Mouse (Mus musculus) kidney, postnatal 10 days (tissue): ENCODE results near the gene Shq1.
A peak's percentile ranks its signal among the peaks of the same experiment; 100 is the strongest.

Source experiments
- DNase-seq: peaks from one replicate; pipeline ENCODE4 v3.0.0; 2021; ENCODE audit warnings: mixed read lengths

Gene Shq1

DNA sequence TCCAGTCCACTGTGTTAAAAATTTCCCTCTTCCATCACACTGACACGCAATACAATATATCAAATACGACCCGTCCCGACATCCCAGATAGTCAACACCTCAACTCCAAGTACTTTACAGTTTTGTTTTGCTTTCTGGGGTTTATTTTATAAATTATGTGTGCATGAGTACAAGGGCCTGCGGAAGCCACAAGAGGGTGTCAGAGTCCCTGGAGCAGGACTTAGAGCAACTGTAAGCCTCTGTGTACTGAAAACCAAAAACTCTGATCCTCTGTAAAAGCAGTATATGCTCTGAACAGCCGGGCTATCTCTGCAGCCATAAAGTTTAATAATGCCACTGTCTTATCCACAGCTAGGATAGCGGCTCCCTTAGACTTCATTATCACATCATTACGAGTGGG, 3.3 kb downstream of the Shq1 start:
- no peak for DNase-seq

DNA sequence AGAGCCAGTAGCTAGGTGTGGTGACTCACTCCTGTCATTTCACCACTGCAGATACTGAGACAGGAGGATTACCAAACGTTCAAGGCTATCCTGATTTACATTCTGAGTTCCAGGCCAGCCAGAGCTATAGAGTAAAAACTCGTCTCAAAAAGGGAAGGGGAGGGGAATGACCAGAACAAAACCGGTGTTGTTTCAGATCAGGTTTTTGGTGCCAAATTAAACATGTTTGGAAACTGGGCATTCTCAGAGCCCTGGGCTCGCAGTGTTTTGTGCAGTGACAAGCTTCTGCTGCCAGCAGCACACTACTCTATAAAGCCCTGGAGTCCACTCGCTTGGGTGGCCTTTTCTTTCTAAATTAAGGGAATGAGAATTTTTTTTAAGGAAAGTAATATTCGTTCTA, 8.7 kb downstream of the Shq1 start:
- DNase-seq: no peak

DNA sequence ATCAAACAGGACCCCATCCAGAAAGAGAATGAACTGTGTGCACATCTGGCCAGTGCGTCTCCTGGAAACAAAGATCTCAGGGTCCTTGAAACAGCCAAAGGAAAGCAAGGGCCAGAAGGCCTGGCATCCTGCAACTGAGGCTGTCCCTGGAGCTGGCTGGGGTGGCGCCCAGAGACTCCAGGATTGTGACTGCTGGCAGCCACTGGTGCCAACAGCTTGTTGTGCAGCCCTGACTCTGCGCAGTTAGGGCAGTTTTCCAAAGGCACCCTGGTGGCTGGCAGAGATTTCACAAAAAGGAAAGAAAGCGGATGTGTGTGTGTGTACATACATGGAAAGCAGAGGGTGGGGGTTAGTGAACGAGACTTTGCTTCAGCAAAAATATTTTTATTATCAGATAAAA, 10.6 kb downstream of the Shq1 start:
- peak; percentile 33 for DNase-seq

- DNase-seq: no peak
These were observed 18.4 kb downstream of the Shq1 start for GRCm38 (mm10) chr6:100652535-100652934.

DNA sequence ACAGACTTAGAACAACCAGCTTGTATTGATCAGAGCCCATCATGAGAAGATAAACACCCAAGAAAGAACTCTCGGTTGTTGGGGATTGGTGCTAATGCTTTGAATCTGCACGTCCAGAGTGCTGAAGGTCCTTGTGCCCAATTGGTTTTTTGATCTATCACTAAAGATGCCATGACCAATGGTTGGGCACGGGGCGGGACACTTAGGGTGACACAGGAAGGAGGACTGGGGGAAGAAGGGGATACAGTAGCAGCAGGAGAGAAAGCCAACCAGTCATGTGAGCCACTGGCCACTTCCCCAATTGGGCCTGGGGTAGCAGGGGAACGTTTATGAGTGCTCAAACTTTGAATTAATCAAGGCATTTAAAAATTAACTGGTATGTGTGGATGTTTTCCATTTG, 23.8 kb downstream of the Shq1 start:
- DNase-seq: no peak

GRCm38 (mm10) chr6:100645469-100646201, 25.3 kb downstream of the Shq1 start:
- DNase-seq: peak; percentile 66

GRCm38 (mm10) chr6:100644631-100645030, 26.3 kb downstream of the Shq1 start:
- DNase-seq: no peak

DNA sequence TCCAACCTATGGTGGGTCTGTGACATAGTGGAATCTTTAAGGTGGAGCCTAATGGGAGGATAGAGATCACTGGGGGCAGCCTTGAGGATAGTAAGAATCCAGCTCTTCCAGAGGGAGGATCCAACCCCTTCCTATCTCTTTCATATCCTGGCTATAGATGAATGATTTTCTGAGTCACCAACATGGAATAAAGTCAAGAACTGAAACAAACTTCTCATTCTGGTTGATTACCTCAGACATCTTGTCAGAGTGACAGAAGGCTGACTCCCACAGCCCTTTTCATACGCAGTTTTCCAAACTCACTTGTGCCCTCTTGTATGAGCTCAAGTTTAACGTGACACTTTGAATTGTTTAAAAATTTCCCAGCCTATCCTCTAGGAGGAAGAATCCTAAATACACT, 28.2 kb downstream of the Shq1 start:
- no peak for DNase-seq

DNA sequence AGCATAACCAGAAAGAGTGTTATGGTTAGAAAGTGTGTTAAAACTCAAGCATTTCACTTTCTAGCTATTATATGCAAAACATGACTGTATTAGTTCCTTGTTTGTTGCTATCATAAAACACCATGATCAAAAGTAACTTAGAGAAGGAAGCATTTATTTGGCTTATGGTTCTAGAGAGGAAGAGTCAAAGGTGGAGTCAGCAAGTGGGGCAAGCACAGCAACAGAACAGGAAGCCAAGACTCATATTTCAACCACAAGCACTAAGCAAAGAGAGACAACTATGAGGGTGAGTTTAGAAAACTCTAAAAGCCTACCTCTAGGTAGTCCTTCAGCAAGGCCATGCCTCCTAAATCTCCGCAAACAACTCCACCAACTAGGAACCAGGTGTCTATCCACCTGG, 30.4 kb downstream of the Shq1 start:
- DNase-seq: no peak

DNA sequence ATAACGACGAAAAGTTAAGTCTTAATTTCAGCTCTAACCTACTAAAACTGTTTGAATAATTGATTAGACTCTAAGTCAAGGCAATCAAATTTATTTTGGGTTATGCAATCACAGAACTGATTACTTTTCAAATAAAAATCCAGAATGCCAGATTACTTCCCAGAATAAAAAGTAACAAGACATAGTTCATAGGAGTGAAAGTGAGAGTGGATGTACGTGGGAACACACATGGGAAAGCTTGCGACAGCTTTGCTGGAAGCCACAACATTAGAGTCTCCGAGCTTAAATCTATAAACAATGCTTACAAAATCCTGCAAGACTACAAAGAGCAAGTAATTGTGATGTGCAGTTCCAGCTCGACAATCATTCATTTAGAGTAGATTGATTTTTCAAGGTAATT, 41.9 kb downstream of the Shq1 start:
- DNase-seq: no peak

- no peak for DNase-seq
These were observed 42.7 kb downstream of the Shq1 start for GRCm38 (mm10) chr6:100628223-100628622.

DNA sequence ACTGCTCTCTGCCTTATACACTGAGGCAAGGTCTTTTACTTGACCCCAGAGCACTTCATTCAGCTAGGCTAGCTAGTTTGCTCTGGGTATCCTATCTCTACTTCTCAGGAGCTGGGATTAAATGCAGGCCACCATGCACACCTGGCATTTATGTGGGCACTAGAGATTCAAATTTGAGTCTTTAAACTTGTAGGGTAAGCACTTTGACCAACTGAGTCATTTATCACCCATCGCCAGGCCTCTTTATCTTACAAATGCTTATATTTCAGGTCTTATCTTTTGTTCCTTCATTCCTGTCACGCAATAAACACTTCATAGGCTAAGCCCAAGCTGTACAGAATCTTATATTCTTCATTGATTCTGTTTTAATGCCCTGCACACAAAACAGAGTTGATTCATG, 47.0 kb downstream of the Shq1 start:
- no peak for DNase-seq

GRCm38 (mm10) chr6:100622861-100623507, 48.0 kb downstream of the Shq1 start:
- no peak for DNase-seq

- DNase-seq: no peak
These were observed 50.5 kb downstream of the Shq1 start for GRCm38 (mm10) chr6:100620411-100620810.

DNA sequence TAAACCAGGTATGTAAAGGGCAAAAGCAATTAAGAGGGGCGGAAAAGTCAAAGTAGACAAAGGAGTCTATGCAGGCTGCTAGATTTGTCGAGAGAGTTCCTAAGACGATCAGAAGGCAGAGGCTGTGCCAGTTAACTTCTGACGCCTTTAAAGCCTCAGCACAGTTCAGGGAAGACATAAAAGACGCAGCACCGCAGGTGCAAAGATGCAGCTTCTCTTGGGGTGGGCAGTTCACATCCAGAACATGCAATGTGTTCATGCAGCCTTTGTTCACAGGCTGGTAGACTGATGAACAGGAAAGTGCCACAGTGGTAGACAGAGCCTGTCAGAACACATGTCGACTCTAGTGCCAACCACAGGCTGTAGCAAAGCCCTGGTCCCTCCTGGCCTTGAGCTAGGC, 51.6 kb downstream of the Shq1 start:
- DNase-seq: no peak

DNA sequence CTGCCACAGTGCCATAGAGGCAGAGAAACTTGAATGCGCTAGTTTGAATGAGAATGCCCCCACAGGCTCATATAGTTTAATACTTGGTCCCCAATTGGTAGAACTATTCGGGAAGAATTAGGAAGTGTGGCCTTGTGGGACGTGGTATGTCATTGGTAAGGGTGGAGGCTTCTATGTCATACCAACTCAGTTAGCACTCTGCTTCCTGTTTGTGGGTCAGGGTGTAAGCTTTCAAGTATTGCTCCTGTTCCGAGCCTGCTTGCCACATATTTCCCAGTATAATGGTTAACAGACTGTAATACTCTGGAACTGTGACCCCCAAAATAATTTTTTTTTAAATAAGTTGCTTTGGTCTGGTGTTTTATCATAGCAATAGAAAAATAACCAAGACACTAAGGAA, 54.8 kb downstream of the Shq1 start:
- DNase-seq: no peak

DNA sequence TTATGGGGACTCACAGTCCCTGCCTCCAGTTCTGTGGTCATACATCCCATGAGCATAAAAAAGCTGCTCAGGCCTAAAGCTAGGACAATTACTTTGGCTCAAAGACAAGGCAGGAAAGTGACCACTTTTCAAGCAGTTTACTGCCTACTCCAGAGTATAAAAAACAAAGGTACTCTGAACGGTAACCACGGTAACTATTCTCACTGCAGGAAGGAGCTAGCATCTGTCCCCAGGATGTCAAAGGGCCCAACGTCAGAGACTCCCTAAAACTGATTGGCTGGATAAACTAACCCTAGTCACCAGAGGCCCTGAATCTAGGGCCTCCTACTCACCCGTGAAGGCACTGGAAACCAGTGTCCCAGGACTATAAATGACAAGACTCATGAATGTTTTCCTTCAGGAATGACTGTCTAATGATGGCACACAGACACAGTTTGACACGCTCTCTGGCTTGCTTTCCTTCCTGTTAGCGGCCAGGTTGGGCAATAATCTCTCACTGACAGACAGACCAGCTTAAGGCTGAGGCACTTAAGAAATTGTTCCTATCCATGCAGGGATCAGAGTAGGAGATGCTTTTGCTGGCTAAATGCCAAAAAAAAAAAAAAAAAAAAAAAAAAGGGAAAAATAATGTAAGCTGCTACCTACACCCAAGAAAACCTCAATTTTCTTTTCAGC, 57.2 kb downstream of the Shq1 start:
- no peak for DNase-seq

DNA sequence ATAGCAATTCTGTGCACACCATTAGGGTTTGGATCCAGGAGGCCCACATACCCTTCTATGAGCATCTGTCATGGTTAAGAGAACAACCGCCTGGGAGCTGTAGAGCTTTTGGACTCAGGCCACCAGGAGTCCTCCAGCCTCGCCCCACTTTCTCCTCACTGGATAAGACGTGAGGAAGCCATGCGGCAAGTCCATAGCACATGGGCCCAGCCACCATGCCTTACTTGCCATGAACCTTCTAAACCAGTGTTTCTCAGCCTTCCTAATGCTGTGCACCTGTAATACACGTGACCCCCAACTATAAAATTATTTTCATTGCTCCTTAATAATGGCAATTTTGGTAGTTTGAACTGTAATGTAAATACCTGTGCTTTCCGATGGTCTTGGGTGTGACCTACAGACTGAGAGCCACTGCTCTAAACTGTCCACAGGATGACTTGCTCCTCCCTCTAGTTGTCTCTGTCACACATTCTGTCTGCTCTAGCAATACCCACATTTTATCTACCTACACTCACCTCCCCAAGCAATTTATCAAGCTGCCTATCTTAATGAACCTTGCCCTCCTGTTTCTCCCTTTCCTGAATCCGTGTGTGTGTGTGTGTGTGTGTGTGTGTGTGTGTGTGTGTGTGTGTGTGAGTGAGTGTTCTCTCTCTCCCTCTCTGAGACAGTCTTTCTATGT, 59.9 kb downstream of the Shq1 start:
- no peak for DNase-seq

GRCm38 (mm10) chr6:100610182-100610581, 60.8 kb downstream of the Shq1 start:
- no peak for DNase-seq

DNA sequence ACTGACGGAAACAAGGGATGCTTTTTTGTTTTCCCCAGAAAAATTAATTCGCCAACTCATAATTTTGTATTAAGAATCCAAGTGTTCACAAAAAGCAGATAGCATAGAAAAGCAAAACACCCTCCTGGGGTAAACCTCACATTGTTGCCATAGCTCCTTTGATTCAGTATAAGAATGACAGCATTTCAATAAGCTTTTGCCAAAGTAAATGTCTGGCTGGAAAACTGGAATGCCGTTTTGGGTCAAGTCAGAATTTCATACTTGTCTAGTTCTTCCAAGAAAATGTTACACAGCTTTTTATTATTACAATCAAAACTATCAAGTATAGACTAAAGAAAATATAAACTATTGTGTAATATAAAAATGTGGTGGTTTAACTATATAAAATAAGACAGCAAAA, 61.7 kb downstream of the Shq1 start:
- no peak for DNase-seq

DNA sequence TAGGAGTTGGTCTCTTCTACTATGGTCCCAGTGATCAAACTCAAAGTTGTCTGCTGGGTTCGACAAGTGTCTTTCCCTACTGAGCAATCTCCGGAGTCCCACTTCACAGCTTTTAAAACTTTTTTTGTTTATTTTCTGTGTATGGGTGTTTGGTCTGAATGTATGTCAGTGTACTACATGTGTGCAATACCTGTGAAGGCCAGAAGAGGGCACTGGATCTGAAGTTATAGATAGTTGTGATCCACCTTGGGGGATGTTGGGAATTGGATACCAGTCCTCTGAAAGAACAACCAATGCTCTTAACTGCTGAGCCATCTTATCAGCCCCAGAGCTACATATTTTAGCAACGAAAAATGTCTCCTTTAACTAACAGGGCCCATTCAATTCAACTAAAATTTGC, 62.5 kb downstream of the Shq1 start:
- DNase-seq: peak; percentile 39

- DNase-seq: no peak
These were observed 64.2 kb downstream of the Shq1 start for GRCm38 (mm10) chr6:100606805-100607204.

DNA sequence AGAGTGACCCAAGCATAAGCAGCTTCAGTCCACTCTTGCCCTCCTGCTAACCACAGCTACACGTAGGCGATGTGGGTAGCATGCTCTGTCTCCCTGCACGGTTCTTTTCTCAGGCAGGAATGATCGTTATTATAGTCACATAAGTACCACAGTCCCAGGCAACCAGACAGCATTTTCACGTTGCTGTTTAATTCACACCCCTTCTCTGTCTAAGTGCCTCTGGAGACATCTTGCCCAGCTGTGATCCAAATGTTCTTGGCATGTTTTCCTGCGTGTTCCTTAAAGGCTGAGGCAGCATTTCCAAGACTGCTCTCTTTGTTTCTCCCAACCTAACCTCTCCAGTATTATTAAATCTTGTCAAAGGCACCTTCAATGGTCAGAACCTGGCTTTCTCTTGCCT, 67.3 kb downstream of the Shq1 start:
- peak; percentile 12 for DNase-seq

GRCm38 (mm10) chr6:100601634-100602033, 69.3 kb downstream of the Shq1 start:
- no peak for DNase-seq
